Mouse (Mus musculus) heart, adult 2 months (tissue): ENCODE results near the gene Asah2. TPM values are rescaled to one million over a fixed set of nuclear protein-coding genes. Genes with fewer than 3 reads are reported as not detected.
"Not testable (repeated sequence)": the region's sequence is repeated elsewhere in the genome, so short reads cannot be mapped to it uniquely, and the experiment has no call there.

ENCODE experiments used
- DNase-seq, 2 experiments: peaks; one replicate each; pipeline ENCODE4 v3.0.0; 2021
- H3K27ac ChIP-seq: fragments of 200-600 bp; 2 replicates; pipeline ENCODE4 v1.8.1; 2022
- H3K27me3 ChIP-seq: fragments of 200-500 bp; 2 replicates; pipeline ENCODE4 v1.6.1; 2012; ENCODE audit warnings: mild to moderate bottlenecking, low read length, inconsistent platforms, mixed read lengths; ENCODE audit not compliant: control insufficient read depth, insufficient read depth
- H3K36me3 ChIP-seq: fragments of 200-500 bp; 2 replicates; pipeline ENCODE4 v1.6.1; 2012; ENCODE audit warnings: low read length, inconsistent platforms; ENCODE audit not compliant: control insufficient read depth, insufficient read depth
- H3K4me1 ChIP-seq: fragments of 200-500 bp; 2 replicates; pipeline ENCODE4 v1.6.1; 2011; ENCODE audit warnings: low read length; ENCODE audit not compliant: control insufficient read depth, insufficient read depth
- H3K4me3 ChIP-seq: fragments of 200-600 bp; 2 replicates; pipeline ENCODE4 v1.8.1; 2022
- H3K79me2 ChIP-seq: fragments of 200-500 bp; replicated peaks from 2 replicates; pipeline ENCODE4 v1.6.1; 2012; ENCODE audit warnings: mild to moderate bottlenecking, inconsistent platforms, low read length, moderate library complexity, mixed read lengths; ENCODE audit not compliant: control insufficient read depth, insufficient read depth
- H3K9ac ChIP-seq: fragments of 200-500 bp; 2 replicates; pipeline ENCODE4 v1.6.1; 2012; ENCODE audit warnings: low read depth, mild to moderate bottlenecking, control low read depth, inconsistent platforms, low read length, mixed read lengths
- CTCF ChIP-seq: fragments of 200-600 bp; IDR thresholded peaks from 2 replicates; pipeline ENCODE4 v1.8.1; 2022; ENCODE audit warnings: antibody characterized with exemption, mild to moderate bottlenecking, moderate library complexity
- EP300 ChIP-seq: fragments of 200-500 bp; IDR thresholded peaks from 2 replicates; pipeline ENCODE4 v1.6.1; 2011; ENCODE audit warnings: low read depth, low read length, control low read depth; ENCODE audit not compliant: insufficient read depth
- POLR2A ChIP-seq: fragments of 200-500 bp; IDR thresholded peaks from 2 replicates; pipeline ENCODE4 v1.6.1; 2011; ENCODE audit warnings: mild to moderate bottlenecking, low read depth, low read length, control low read depth; ENCODE audit not compliant: insufficient read depth
- WGBS: fragments of 180-500 bp; shearing (Covaris S2); methylation state at CpG from one replicate; pipeline ENCODE4 v1.1.7; 2018; 5-methylcytosine and 5-hydroxymethylcytosine counted together
- intact Hi-C: fragments of 180-260 bp; cut with DNase I; formaldehyde crosslinking; loops from one replicate; pipeline ENCODE4 v1.15.1; 2025
- polyA plus RNA-seq: library from polyadenylated mRNA; depleted of rRNA; stranded (reverse); fragments of >200 nt; gene quantifications from 2 replicates; pipeline ENCODE4 v1.2.3, GENCODE M21; 2012
- total RNA-seq, 2 experiments: library from RNA; stranded (reverse); gene quantifications; 2 replicates each; pipeline ENCODE4 v1.2.3; 2021

Asah2 gene
- total and polyA plus RNA-seq, 3 experiments = 5.9 to 13.4 (median 12.6) TPM

DNA sequence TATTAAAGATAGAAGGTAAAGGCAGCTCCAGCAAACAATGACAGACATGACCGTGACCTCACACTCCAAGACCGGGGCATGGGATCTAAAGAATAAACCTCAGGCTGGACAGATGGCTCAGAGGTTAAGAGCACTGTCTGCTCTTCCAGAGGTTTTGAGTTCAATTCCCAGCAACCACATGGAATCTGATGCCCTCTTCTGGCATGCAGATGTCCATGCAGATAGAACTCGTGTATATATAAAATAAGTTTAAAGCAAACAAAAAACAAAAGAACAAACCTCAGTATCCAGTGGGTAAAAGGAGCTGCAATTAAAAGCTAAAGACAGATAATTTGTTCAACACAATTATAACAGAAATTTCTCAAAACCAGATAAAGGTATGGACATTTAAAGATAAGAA lies 9.4 kb downstream of the Asah2 start:
- TF ChIP-seq CTCF (peak; percentile 61), POLR2A (no peak)
- H3K9ac ChIP-seq = no peak overlapping the region
- intact Hi-C loops = loop anchor here (5.0 kb wide), 2 partner anchors 66 to 126 kb away; no protein-coding TSS in a partner anchor
- H3K27me3 ChIP-seq = no peaks in the 10 kb centered on the region
- H3K36me3 ChIP-seq = no peaks in the 10 kb centered on the region
- no peaks in the 10 kb centered on the region for H3K79me2 ChIP-seq
- 74% methylated on average over 3 of the region's 3 CpGs for WGBS
- H3K27ac ChIP-seq = no peak overlapping the region
- no peak for DNase-seq
- H3K4me3 ChIP-seq = no peak overlapping the region
- H3K4me1 ChIP-seq = no peaks in the 10 kb centered on the region

DNA sequence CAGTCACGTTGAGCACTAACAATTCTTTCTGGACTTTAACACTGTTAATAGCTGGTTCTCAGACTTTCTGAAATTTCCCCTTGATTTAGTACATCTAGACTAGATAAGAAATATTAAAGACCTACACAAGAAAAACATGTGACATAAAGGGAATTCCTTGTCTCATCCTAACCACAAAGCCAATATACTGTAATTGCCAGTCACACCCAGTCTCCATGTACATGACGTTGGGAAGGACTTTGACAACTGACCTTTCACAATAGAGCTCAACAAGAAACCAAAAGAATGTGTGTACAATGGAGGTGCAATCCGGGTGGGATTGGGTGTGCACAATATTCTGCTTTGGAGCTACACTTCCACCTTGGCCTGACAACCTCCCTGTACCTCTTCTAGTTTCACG lies 15.7 kb downstream of the Asah2 start:
- no peak for DNase-seq
- 90% methylated on average over 4 of the region's 4 CpGs for WGBS
- Histone ChIP-seq H3K27me3 (no peaks in the 10 kb centered on the region), H3K4me1 (no peaks in the 10 kb centered on the region), H3K36me3 (no peaks in the 10 kb centered on the region), H3K79me2 (no peaks in the 10 kb centered on the region), H3K9ac (no peak overlapping the region), H3K27ac (no peak overlapping the region), H3K4me3 (no peak overlapping the region)
- intact Hi-C loops = no loop called here
- no peak for TF ChIP-seq CTCF
- no peak for TF ChIP-seq EP300
- no peak for TF ChIP-seq POLR2A

DNA sequence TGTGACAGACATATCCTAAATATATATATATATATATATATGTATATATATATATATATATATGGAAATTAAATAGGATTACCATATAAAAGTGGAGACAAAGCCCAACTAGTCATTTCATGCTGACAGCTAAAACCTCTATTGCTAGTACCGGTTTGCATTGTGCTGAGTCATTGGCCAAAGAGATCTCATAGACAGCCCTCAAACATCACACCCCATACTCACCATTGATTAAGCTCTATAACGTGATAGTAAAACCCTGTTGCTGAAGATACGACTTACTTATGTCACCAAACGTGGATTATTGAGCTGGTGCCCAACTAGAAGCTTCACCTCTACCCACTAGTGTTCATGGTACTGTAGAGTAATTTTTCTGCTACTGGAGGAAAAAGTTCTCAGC lies 17.2 kb downstream of the Asah2 start:
- intact Hi-C loops = no loop called here
- Histone ChIP-seq H3K4me3 (no peak overlapping the region), H3K9ac (no peak overlapping the region), H3K36me3 (no peaks in the 10 kb centered on the region), H3K4me1 (no peaks in the 10 kb centered on the region), H3K27me3 (no peaks in the 10 kb centered on the region), H3K27ac (no peak overlapping the region), H3K79me2 (no peaks in the 10 kb centered on the region)
- DNase-seq = no peak
- WGBS = 94% methylated on average over 4 of the region's 4 CpGs
- TF ChIP-seq CTCF = no peak
- no peak for TF ChIP-seq POLR2A
- no peak for TF ChIP-seq EP300

- no peak for DNase-seq
- H3K27me3 ChIP-seq = no peaks in the 10 kb centered on the region
- no peaks in the 10 kb centered on the region for H3K4me1 ChIP-seq
- no peak overlapping the region for H3K27ac ChIP-seq
- H3K9ac ChIP-seq = no peak overlapping the region
- no peaks in the 10 kb centered on the region for H3K79me2 ChIP-seq
- no peaks in the 10 kb centered on the region for H3K36me3 ChIP-seq
- no peak for TF ChIP-seq EP300
- no peak for TF ChIP-seq POLR2A
- no peak for TF ChIP-seq CTCF
- 71% methylated on average over 1 of the region's 1 CpGs for WGBS
- intact Hi-C loops = no loop called here
- no peak overlapping the region for H3K4me3 ChIP-seq
These were observed 19.4 kb downstream of the Asah2 start for GRCm38 (mm10) chr19:32088570-32088969.

GRCm38 (mm10) chr19:32087736-32088470 lies 20.1 kb downstream of the Asah2 start:
- H3K4me1 ChIP-seq = no peaks in the 10 kb centered on the region
- 65% methylated on average over 6 of the region's 6 CpGs for WGBS
- no peaks in the 10 kb centered on the region for H3K36me3 ChIP-seq
- intact Hi-C loops = no loop called here
- no peaks in the 10 kb centered on the region for H3K79me2 ChIP-seq
- H3K27ac ChIP-seq = no peak overlapping the region
- H3K27me3 ChIP-seq = no peaks in the 10 kb centered on the region
- no peak for TF ChIP-seq CTCF
- no peak for TF ChIP-seq EP300
- no peak for TF ChIP-seq POLR2A
- no peak overlapping the region for H3K4me3 ChIP-seq
- DNase-seq = no peak
- H3K9ac ChIP-seq = no peak overlapping the region

DNA sequence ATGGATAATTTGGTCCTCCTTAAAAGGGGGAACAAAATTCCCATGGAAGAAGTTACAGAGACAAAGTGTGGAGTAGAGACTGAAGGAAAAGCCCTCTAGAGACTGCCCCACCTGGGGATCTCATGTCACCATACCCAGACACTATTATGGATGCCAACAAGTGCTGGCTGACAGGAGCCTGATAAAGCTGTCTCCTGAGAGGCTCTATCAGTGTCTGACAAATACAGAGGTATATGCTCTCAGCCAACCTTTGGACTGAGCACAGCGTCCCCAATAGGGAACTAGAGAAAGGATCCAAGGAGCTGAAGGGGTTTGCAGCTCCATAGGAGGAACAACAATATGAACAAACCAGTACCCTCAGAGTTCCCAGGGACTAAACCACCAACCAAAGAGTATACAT lies 23.2 kb downstream of the Asah2 start:
- 65% methylated on average over 1 of the region's 1 CpGs for WGBS
- H3K9ac ChIP-seq, intact Hi-C loops, H3K4me3 ChIP-seq, H3K79me2 ChIP-seq, H3K36me3 ChIP-seq, H3K27me3 ChIP-seq, H3K4me1 ChIP-seq, H3K27ac ChIP-seq, DNase-seq: not testable (repeated sequence)
